Mouse (Mus musculus): ENCODE results near the gene Nt5c2. TPM values are rescaled to one million over a fixed set of nuclear protein-coding genes. Genes with fewer than 3 reads are reported as not detected.

The Nt5c2 gene
- polyA plus RNA-seq, 1 experiment, result 10.2 TPM

- H3K36me3 ChIP-seq (ENCODE audit: control insufficient read depth, insufficient read depth, low read length), result no peaks in the 10 kb centered on the region
- H3K27ac ChIP-seq (ENCODE audit: insufficient read depth, low read length), result no peak overlapping the region
- no peaks in the 10 kb centered on the region for H3K4me1 ChIP-seq (ENCODE audit: control insufficient read depth, insufficient read depth, insufficient read length)
- 43% methylated on average over 10 of the region's 10 CpGs for WGBS
- no peak for TF ChIP-seq POLR2A (IDR thresholded peaks at IDR 0.05; ENCODE audit: low read depth, low read length)
- TF ChIP-seq CTCF (IDR thresholded peaks at IDR 0.05; ENCODE audit: extremely low read depth, insufficient read depth, insufficient read length, insufficient replicate concordance), result no peak
- H3K27me3 ChIP-seq (ENCODE audit: control insufficient read depth, insufficient read depth, low read length), result no peaks in the 10 kb centered on the region
- no peak for DNase-seq (ENCODE audit: low read depth in 1 of 2, low spot score in 2 of 2)
- no peak overlapping the region for H3K4me3 ChIP-seq (ENCODE audit: extremely low read depth, insufficient read depth, insufficient read length)
Measured at GRCm38 (mm10) chr19:46856780-46857179, 158.2 kb downstream of the Nt5c2 start.

DNA sequence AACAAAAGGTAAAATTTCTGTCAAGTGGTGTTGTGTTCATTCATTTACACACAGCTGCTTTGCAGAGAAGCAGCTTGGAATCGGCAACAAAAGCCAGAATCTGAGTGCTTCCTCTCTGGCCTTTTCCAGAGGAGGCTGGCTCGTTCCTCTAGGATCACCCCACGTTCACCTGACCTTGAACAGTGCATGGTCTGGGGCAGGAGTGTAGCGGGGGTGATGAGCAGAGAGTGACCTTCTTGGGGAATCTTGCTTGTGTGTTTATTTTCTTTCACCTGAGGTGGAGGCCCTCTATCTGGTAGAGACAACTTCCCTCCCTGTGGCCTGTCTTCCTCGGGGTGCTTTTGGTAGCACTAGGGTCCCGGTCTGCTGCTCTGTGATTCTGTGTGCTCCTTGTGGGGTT lies 158.7 kb downstream of the Nt5c2 start:
- TF ChIP-seq POLR2A (IDR thresholded peaks at IDR 0.05; ENCODE audit: low read depth, low read length), result no peak
- no peak for TF ChIP-seq CTCF (IDR thresholded peaks at IDR 0.05; ENCODE audit: extremely low read depth, insufficient read depth, insufficient read length, insufficient replicate concordance)
- H3K4me3 ChIP-seq (ENCODE audit: extremely low read depth, insufficient read depth, insufficient read length), result no peak overlapping the region
- no peaks in the 10 kb centered on the region for H3K4me1 ChIP-seq (ENCODE audit: control insufficient read depth, insufficient read depth, insufficient read length)
- no peak overlapping the region for H3K27ac ChIP-seq (ENCODE audit: insufficient read depth, low read length)
- no peaks in the 10 kb centered on the region for H3K27me3 ChIP-seq (ENCODE audit: control insufficient read depth, insufficient read depth, low read length)
- no peak for DNase-seq (ENCODE audit: low read depth in 1 of 2, low spot score in 2 of 2)
- H3K36me3 ChIP-seq (ENCODE audit: control insufficient read depth, insufficient read depth, low read length), result no peaks in the 10 kb centered on the region
- 72% methylated on average over 6 of the region's 6 CpGs for WGBS

DNA sequence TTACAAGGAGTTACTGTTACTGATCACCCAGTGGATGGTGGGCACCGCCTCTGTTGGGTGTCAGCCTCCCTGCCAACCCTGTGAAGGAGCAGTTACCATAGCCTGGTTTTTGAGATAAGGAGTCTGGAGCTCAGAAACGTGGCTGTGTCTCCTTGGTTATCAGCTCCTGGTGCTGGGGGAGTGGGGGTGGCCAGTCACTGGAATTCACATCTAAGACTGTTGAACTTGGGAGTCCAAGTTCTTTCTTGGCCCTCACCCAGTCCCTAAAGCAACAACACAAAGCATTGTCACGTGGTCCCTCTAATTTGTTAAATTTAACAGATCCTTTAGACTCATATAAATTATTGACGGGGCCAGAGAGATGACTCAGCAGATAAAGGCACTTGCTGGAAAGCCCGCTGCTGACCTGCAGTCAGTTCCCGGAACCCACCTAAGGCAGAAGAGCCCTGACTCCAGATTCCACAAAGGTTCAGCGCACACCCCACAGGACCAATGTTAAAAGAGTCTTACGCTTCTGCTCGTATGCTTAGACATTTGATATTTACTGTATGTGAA lies 165.4 kb downstream of the Nt5c2 start:
- H3K36me3 ChIP-seq (ENCODE audit: control insufficient read depth, insufficient read depth, low read length), result no peaks in the 10 kb centered on the region
- TF ChIP-seq POLR2A (IDR thresholded peaks at IDR 0.05; ENCODE audit: low read depth, low read length) (no peak), CTCF (IDR thresholded peaks at IDR 0.05; ENCODE audit: extremely low read depth, insufficient read depth, insufficient read length, insufficient replicate concordance) (no peak)
- DNase-seq (ENCODE audit: low read depth in 1 of 2, low spot score in 2 of 2), result no peak
- H3K27ac ChIP-seq (ENCODE audit: insufficient read depth, low read length), result no peak overlapping the region
- H3K4me1 ChIP-seq (ENCODE audit: control insufficient read depth, insufficient read depth, insufficient read length), result no peaks in the 10 kb centered on the region
- H3K4me3 ChIP-seq (ENCODE audit: extremely low read depth, insufficient read depth, insufficient read length), result no peak overlapping the region
- 76% methylated on average over 9 of the region's 9 CpGs for WGBS
- H3K27me3 ChIP-seq (ENCODE audit: control insufficient read depth, insufficient read depth, low read length), result no peaks in the 10 kb centered on the region

GRCm38 (mm10) chr19:46848381-46849268 lies 166.3 kb downstream of the Nt5c2 start:
- Histone ChIP-seq H3K27ac (ENCODE audit: insufficient read depth, low read length) (no peak overlapping the region; the same call in 1 of the 2 replicates), H3K27me3 (ENCODE audit: control insufficient read depth, insufficient read depth, low read length) (no peaks in the 10 kb centered on the region), H3K4me3 (ENCODE audit: extremely low read depth, insufficient read depth, insufficient read length) (no peak overlapping the region), H3K36me3 (ENCODE audit: control insufficient read depth, insufficient read depth, low read length) (no peaks in the 10 kb centered on the region), H3K4me1 (ENCODE audit: control insufficient read depth, insufficient read depth, insufficient read length) (no peaks in the 10 kb centered on the region)
- DNase-seq (ENCODE audit: low read depth in 1 of 2, low spot score in 2 of 2), result no peak
- 90% methylated on average over 14 of the region's 14 CpGs for WGBS
- TF ChIP-seq CTCF (IDR thresholded peaks at IDR 0.05; ENCODE audit: extremely low read depth, insufficient read depth, insufficient read length, insufficient replicate concordance) (no peak), POLR2A (IDR thresholded peaks at IDR 0.05; ENCODE audit: low read depth, low read length) (no peak)

- H3K36me3 ChIP-seq (ENCODE audit: control insufficient read depth, insufficient read depth, low read length), result no peaks in the 10 kb centered on the region
- H3K4me3 ChIP-seq (ENCODE audit: extremely low read depth, insufficient read depth, insufficient read length), result no peak overlapping the region
- H3K27me3 ChIP-seq (ENCODE audit: control insufficient read depth, insufficient read depth, low read length), result no peaks in the 10 kb centered on the region
- TF ChIP-seq POLR2A (IDR thresholded peaks at IDR 0.05; ENCODE audit: low read depth, low read length), result no peak
- no peak for TF ChIP-seq CTCF (IDR thresholded peaks at IDR 0.05; ENCODE audit: extremely low read depth, insufficient read depth, insufficient read length, insufficient replicate concordance)
- no peak overlapping the region; the same call in 1 of the 2 replicates for H3K27ac ChIP-seq (ENCODE audit: insufficient read depth, low read length)
- WGBS, result 74% methylated on average over 5 of the region's 5 CpGs
- H3K4me1 ChIP-seq (ENCODE audit: control insufficient read depth, insufficient read depth, insufficient read length), result no peaks in the 10 kb centered on the region
- no peak for DNase-seq (ENCODE audit: low read depth in 1 of 2, low spot score in 2 of 2)
Measured at GRCm38 (mm10) chr19:46846459-46846858, 168.5 kb downstream of the Nt5c2 start.

DNA sequence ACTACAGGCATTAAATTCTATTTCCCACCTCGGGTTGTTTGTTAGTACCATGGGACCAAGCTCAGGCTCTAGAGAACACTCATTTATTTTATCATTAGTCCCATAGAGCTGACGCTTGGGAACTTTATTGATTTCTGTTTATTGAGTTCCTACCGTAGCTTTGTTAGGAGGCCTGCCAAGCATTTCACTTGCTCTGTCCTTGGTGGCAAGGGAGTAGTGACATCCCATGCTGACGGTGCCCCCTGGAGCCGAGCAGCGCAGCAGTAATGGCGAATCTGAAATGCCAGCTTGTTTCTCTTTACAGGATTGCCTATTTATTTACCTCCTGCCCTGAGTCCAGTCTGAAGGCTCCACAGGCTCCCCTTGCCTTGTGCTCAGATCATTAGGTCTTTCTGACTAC lies 168.9 kb downstream of the Nt5c2 start:
- H3K4me1 ChIP-seq (ENCODE audit: control insufficient read depth, insufficient read depth, insufficient read length), result no peaks in the 10 kb centered on the region

GRCm38 (mm10) chr19:46843030-46843429 lies 171.9 kb downstream of the Nt5c2 start:
- H3K4me1 ChIP-seq (ENCODE audit: control insufficient read depth, insufficient read depth, insufficient read length), result no peaks in the 10 kb centered on the region
- no peak for DNase-seq (ENCODE audit: low read depth in 1 of 2, low spot score in 2 of 2)
- H3K27ac ChIP-seq (ENCODE audit: insufficient read depth, low read length), result no peak overlapping the region
- TF ChIP-seq POLR2A (IDR thresholded peaks at IDR 0.05; ENCODE audit: low read depth, low read length) (no peak), CTCF (IDR thresholded peaks at IDR 0.05; ENCODE audit: extremely low read depth, insufficient read depth, insufficient read length, insufficient replicate concordance) (no peak)
- WGBS, result 83% methylated on average over 2 of the region's 2 CpGs
- H3K36me3 ChIP-seq (ENCODE audit: control insufficient read depth, insufficient read depth, low read length), result no peaks in the 10 kb centered on the region
- no peak overlapping the region for H3K4me3 ChIP-seq (ENCODE audit: extremely low read depth, insufficient read depth, insufficient read length)
- no peaks in the 10 kb centered on the region for H3K27me3 ChIP-seq (ENCODE audit: control insufficient read depth, insufficient read depth, low read length)

More for the DNA sequence above, 168.9 kb downstream of the Nt5c2 start:
- DNase-seq (ENCODE audit: low read depth in 1 of 2, low spot score in 2 of 2), result no peak
- no peak for TF ChIP-seq CTCF (IDR thresholded peaks at IDR 0.05; ENCODE audit: extremely low read depth, insufficient read depth, insufficient read length, insufficient replicate concordance)
- TF ChIP-seq POLR2A (IDR thresholded peaks at IDR 0.05; ENCODE audit: low read depth, low read length), result no peak
- 91% methylated on average over 7 of the region's 7 CpGs for WGBS
- H3K36me3 ChIP-seq (ENCODE audit: control insufficient read depth, insufficient read depth, low read length), result no peaks in the 10 kb centered on the region
- H3K27ac ChIP-seq (ENCODE audit: insufficient read depth, low read length), result no peak overlapping the region; the same call in 1 of the 2 replicates
- no peak overlapping the region for H3K4me3 ChIP-seq (ENCODE audit: extremely low read depth, insufficient read depth, insufficient read length)
- H3K27me3 ChIP-seq (ENCODE audit: control insufficient read depth, insufficient read depth, low read length), result no peaks in the 10 kb centered on the region

Data from spleen, adult 2 months (tissue).